ENCODE assay signal across 8 mouse cellular contexts in the genomic region with DNA sequence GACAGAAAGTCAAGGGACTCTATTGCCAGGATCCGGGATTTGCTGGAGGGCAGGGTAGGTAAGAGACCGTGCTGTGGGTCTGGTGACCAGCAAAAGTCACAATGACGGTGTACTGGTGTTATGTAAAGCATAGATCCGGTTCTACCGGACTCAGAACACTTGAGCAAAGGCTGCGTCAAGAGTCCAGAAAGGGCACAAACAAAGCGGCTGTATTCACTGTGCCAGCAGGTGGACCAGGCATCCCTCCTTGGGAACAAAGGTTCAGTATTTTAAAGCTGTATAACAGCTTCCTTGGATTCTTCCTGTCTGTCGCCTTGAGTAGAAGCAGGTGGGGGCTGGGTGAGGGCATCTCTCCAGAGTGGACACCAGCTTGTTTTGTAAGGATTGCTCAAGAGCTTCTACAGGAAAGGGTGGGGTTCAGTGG. TPM values are rescaled to one million over a fixed set of nuclear protein-coding genes. Genes with fewer than 3 reads are reported as not detected.
DNase-seq lines count a peak whose midpoint lies in the region; ATAC-seq and TF ChIP-seq lines count a peak whose summit lies in the region.

No protein-coding gene starts in this region.

- peak; percentile 43 for DNase-seq in gastrocnemius, adult 2 months
- no peak for DNase-seq in gastrocnemius, postnatal 4 days (ENCODE audit: low spot score in 2 of 2)
- peak; percentile 61 to 73 for DNase-seq in heart, adult 2 months
- DNase-seq in kidney, postnatal 14 days = peak; percentile 74
- DNase-seq in right cerebral cortex, adult 2 months (ENCODE audit: low spot score in 2 of 2) = no peak
- no peak for DNase-seq in right cerebral cortex, adult 18-20 months
- DNase-seq in right cerebral cortex, postnatal 36 days (ENCODE audit: low spot score in 2 of 2) = no peak

- H3K4me1 ChIP-seq in heart, adult 2 months (ENCODE audit: control insufficient read depth, insufficient read depth, low read length) = peaks cover 13% of the 10 kb centered on the region

- peak; percentile 52 for ATAC-seq in megakaryocyte, adult 5-6 weeks (ENCODE audit: poor library complexity, severe bottlenecking)

- TF ChIP-seq POLR2A in heart, adult 2 months (IDR thresholded peaks at IDR 0.05; ENCODE audit: insufficient read depth, low read depth, low read length) = no peak

- intact Hi-C loops in gastrocnemius, adult 2 months (cut with DNase I) = no loop called here
- intact Hi-C loops in heart, adult 2 months (cut with DNase I) = no loop called here

- TF ChIP-seq EP300 in heart, adult 2 months (IDR thresholded peaks at IDR 0.05; ENCODE audit: insufficient read depth, low read depth, low read length) = no peak

- peak overlapping the region; percentile 23 for H3K4me3 ChIP-seq in gastrocnemius, adult 2 months
- no peak overlapping the region for H3K4me3 ChIP-seq in heart, adult 2 months

- no peaks in the 10 kb centered on the region for H3K27me3 ChIP-seq in heart, adult 2 months (ENCODE audit: control insufficient read depth, insufficient read depth, low read length)

- no peak overlapping the region for H3K9ac ChIP-seq in heart, adult 2 months (ENCODE audit: low read depth, low read length)

- H3K27ac ChIP-seq in gastrocnemius, adult 2 months = peak overlapping the region; percentile 65
- H3K27ac ChIP-seq in heart, adult 2 months = peak overlapping the region; percentile 56

- no peak for TF ChIP-seq CTCF in gastrocnemius, adult 2 months (IDR thresholded peaks at IDR 0.05)
- no peak for TF ChIP-seq CTCF in heart, adult 2 months (IDR thresholded peaks at IDR 0.05)

- no peaks in the 10 kb centered on the region for H3K36me3 ChIP-seq in heart, adult 2 months (ENCODE audit: control insufficient read depth, insufficient read depth, low read length)

- 52% methylated on average over 8 of the region's 8 CpGs for WGBS in heart, adult 2 months

- no peaks in the 10 kb centered on the region for H3K79me2 ChIP-seq in heart, adult 2 months (replicated peaks; ENCODE audit: control insufficient read depth, insufficient read depth, low read length)

RNA-seq across cellular contexts. Expression of a gene that starts 22.3 kb away (rescaled TPM):
- total RNA-seq in gastrocnemius, adult 2 months (2021) = 10 to 100 TPM; 29.2 to 47.3 TPM
- total RNA-seq in gastrocnemius, postnatal 4 days (2021) = 10 to 100 TPM; 70.0 to 78.2 TPM
- 100 to 1,000 TPM; 134 to 135 TPM for total RNA-seq in heart, adult 2 months (2021)
- 69.4 and 121 TPM in 2 replicates for polyA plus RNA-seq in heart, adult 2 months (2012; rRNA removed)
- 65.7 and 65.8 TPM in 2 replicates for total RNA-seq in megakaryocyte, adult 5-6 weeks (2015)
- total RNA-seq in megakaryocyte, adult 5-6 weeks (2017) = 56.4 and 56.8 TPM in 2 replicates

Comparison
In these comparisons a context has a peak if more than half of its experiments do, and no peak if none do; other contexts are left out.
1. DNase-seq: peak in gastrocnemius, adult 2 months (single experiment), heart, adult 2 months (2 of 2) and kidney, postnatal 14 days (single experiment); none in gastrocnemius, postnatal 4 days (0 of 2), right cerebral cortex, adult 2 months (0 of 2), right cerebral cortex, adult 18-20 months (single experiment) and right cerebral cortex, postnatal 36 days (0 of 2).